Mouse (Mus musculus): ENCODE data around the gene Cd6. TPM values are rescaled to one million over a fixed set of nuclear protein-coding genes. Genes with fewer than 3 reads are reported as not detected.

Gene Cd6
- polyA plus RNA-seq, 1 experiment from 2014 or later, result 0.08 TPM

DNA sequence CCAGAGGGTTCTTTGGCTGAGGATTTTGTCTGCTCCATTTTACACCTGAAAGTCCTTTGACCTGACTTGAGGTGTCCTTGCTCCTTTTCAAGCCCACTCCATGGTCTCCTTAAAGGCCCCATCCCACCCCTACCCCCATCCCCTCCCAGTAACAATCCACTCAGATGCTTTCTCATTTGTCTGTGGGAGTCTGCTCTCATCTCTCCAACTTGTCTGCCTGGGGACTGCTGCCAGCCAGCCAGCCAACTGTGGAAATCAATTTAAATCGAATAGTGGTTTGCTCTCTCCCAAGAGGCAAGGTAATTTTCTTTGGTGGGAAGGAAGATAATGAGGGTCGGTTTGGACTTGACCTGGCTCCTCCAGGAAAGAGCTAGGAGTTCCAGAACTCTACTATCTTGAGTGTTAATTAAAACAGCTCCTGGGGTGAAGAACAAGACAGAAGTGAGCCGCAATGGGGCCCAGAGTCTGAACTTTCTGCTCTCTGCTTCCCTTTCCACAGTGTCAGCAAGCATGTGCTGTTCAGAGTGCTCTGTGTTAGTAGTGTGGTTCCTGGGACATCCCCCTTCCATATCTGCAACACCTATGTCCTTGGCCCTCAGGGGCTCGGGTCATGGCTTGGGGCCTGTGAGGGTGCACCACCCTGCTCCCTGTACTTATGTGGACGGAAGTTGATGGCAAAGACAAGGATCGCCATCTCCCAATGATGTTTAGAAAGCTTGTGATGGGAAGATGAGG lies 61.0 kb downstream of the Cd6 start:
- DNase-seq (ENCODE audit: low read depth, low spot score), result no peak

DNA sequence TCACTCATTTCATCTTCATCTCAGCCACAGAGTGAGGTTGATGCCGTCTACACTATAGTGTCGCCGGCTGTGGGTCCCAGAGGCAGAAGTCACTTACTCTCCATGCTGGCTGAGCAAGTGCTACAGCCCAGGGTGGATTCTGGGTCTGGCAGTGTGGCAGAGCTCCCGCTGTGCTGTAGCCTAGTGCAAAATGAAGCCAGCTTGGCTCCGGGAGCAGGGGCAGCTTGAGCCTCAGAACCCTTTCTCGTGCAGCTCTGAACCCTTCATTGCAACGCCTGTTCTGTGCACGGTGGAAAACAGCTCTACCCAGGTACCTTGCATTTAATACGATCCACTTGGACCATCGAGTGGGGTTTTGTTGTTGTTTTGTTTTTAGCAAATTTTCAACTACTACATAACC lies 62.2 kb downstream of the Cd6 start:
- in situ Hi-C loops (cut with MboI; ENCODE audit: low pct_unique_long_range_greater_than_20kb), result no loop called here
- no peaks in the 10 kb centered on the region for H3K27me3 ChIP-seq
- POLR2A ChIA-PET, result no interaction called here
- DNase-seq (ENCODE audit: low read depth, low spot score), result no peak
- CTCF ChIA-PET, result interaction anchor here (2.0 kb wide), 1 partner anchor 25 kb away, joined by 6 read pairs; no protein-coding TSS in a partner anchor
- no peak for TF ChIP-seq CTCF (IDR thresholded peaks at IDR 0.05)
- ATAC-seq, result no peak

More for the DNA sequence above, 61.0 kb downstream of the Cd6 start:
- no peaks in the 10 kb centered on the region for H3K27me3 ChIP-seq
- TF ChIP-seq CTCF (IDR thresholded peaks at IDR 0.05), result no peak
- in situ Hi-C loops (cut with MboI; ENCODE audit: low pct_unique_long_range_greater_than_20kb), result no loop called here
- no peak for ATAC-seq
- ChIA-PET CTCF (interaction anchor here (0.9 to 2.0 kb wide), 4 partner anchors 9 to 59 kb away, joined by 3 to 6 read pairs (median 4); no protein-coding TSS in a partner anchor), POLR2A (interaction anchor here (1.1 kb wide), 1 partner anchor 22 kb away, joined by 3 read pairs; no protein-coding TSS in a partner anchor)

DNA sequence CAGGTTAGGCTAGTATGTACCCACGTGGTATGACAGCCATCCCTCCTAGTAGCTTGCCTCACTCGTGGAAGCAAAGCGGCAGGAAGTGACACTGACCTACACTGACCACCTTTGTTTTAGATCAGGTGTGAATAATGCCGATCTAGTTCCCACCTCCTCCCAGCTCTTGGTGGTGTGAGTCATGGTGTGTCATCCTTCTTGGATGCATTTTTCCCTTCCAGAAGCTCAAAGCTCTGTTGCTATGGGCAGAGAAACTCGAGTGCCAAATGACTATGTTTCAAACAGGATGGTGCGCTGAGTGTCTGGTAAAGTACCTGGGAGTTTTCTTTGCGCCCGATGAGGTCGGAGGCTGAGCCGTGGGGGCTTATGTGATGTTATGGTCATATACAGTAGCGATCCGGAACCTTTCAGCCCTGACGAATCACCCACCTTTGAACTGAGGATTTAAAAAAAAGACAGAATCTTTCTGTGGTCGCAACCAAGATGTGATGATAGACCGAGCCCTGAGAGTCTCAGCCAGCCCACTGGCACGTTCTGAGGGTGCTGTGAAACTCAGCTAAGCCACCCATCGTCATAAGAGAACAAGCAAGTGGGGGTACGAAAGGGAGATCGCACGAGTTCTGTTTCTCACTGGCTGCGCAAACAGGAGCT lies 66.4 kb downstream of the Cd6 start:
- H3K27me3 ChIP-seq, result no peaks in the 10 kb centered on the region
- POLR2A ChIA-PET, result no interaction called here
- ATAC-seq, result peak; percentile 79

DNA sequence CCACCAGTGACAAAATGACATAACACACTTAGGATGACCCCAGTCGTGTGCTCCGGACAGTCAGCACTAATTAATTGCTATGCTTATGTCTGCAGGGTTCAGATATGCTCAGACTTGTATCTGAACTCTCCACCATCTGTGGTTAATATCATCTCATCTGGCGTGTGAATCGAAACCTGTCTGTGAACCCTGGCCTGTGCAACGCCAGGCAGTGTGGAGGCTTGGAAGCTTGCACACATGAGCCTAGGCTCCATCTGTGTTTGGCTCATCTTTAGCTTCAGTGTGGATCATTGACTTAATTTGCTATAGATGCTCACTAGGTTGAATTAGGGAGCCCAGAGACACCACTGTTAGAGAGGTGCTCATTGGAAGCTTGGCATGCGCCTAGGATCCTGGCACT lies 67.4 kb downstream of the Cd6 start:
- no peaks in the 10 kb centered on the region for H3K27me3 ChIP-seq
- ATAC-seq (no peak), DNase-seq (ENCODE audit: low read depth, low spot score) (no peak)
- POLR2A ChIA-PET, result no interaction called here
- in situ Hi-C loops (cut with MboI; ENCODE audit: low pct_unique_long_range_greater_than_20kb), result no loop called here
- CTCF ChIA-PET, result interaction anchor here (1.4 kb wide), 1 partner anchor 15 kb away, joined by 4 read pairs; no protein-coding TSS in a partner anchor
- no peak for TF ChIP-seq CTCF (IDR thresholded peaks at IDR 0.05)

More for the DNA sequence above, 66.4 kb downstream of the Cd6 start:
- in situ Hi-C loops (cut with MboI; ENCODE audit: low pct_unique_long_range_greater_than_20kb), result no loop called here
- CTCF ChIA-PET, result interaction anchor here (1.1 kb wide), 1 partner anchor 14 kb away, joined by 3 read pairs; no protein-coding TSS in a partner anchor
- no peak for DNase-seq (ENCODE audit: low read depth, low spot score)
- no peak for TF ChIP-seq CTCF (IDR thresholded peaks at IDR 0.05)

DNA sequence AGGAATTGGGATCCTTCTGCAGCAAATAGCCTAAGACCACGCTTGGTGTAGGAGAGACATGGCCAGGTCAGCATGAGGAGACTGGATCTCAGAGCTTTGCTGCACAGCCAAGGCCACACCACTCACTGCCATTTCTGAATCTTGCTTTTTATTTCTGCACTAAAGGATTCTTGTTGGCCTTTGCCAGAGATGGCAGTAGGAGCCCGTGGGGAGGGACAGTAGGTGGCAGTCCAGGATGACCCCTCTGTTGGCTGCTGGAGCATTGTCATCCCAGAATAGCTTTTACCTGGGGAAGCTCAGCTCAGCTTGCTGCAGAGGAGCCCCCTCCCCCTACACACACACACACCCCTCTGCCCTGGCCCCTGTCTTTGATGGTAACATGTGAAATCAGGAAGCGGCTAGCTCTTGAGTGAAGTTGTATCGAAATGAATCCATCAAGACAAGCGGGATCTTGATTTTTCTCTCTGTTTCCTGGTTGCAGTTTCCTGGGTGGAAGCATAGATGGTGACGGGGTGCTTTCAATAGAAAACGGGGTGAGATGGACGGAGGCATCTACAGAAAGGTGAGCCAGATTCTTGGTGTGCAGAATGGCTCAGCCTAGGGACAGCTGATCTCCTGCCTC lies 68.0 kb downstream of the Cd6 start:
- ChIA-PET POLR2A (no interaction called here), CTCF (interaction anchor here (1.4 kb wide), 1 partner anchor 14 kb away, joined by 4 read pairs; no protein-coding TSS in a partner anchor)
- no peaks in the 10 kb centered on the region for H3K27me3 ChIP-seq
- DNase-seq (ENCODE audit: low read depth, low spot score), result no peak
- in situ Hi-C loops (cut with MboI; ENCODE audit: low pct_unique_long_range_greater_than_20kb), result no loop called here
- ATAC-seq, result no peak
- TF ChIP-seq CTCF (IDR thresholded peaks at IDR 0.05), result no peak

DNA sequence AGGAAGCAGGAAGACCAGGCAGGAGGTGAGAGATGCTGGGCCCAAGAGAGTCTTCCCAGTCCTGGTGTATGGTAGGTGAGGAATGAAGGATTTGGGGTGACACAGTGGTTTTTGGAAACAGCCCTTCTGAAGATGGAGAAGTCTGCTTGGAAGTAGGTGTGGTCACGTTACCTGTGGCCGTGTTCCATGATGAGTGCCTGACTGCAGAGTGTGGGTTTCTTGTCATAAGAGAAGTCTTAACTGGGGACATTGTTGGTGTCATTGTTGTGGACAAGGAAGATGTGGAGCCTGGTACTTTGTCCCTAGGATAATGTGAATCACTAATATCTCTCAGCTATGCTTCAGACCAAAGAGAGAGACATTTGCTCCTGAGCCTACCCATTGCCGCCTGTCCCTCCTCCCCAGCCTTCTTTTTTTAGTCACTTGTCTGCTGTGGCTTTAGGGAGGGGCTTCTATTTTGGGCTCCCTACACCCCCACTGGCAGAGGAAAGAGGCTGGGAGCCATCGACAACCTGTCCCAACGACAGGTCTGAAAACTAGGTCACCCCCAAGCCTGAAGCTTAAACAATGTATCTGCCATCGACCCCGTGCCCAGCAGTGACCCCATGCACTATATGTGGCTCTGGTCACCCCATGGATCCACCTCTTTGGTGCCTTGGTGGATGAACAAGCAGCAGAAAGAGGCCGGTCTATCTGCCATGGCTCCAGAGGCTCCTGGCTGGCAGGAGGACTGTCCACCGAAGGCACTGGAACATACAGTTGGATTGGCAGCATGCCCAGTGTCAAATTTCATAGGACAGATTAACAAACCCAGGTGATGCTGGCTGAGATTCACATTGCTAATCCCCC lies 69.7 kb downstream of the Cd6 start:
- no peaks in the 10 kb centered on the region for H3K27me3 ChIP-seq
- POLR2A ChIA-PET, result interaction anchor here (1.4 kb wide), 1 partner anchor 25 kb away, joined by 3 read pairs; no protein-coding TSS in a partner anchor
- TF ChIP-seq CTCF (IDR thresholded peaks at IDR 0.05), result no peak
- no peak for DNase-seq (ENCODE audit: low read depth, low spot score)
- CTCF ChIA-PET, result no interaction called here
- no peak for ATAC-seq
- in situ Hi-C loops (cut with MboI; ENCODE audit: low pct_unique_long_range_greater_than_20kb), result no loop called here

DNA sequence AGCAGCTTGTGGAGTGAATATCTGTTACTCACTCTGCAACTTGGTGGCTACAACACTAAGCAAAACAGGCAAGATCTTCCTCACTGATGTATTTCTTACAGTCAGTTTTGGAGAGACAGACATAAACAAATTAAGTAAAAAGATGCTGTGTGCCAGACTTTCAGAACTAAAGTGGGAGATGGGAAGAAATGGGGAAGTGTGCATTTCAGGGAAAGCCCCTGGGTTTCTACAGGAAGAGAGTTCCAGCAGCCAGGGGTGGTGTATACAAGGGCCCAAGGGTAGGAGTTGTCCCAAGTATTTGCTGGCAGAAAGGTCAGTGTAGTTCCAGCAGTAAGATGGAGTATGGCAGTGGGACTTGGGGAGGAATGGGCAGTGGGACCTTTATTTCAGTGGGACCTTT lies 70.3 kb downstream of the Cd6 start:
- ChIA-PET POLR2A (interaction anchor here (1.4 kb wide), 1 partner anchor 25 kb away, joined by 3 read pairs; no protein-coding TSS in a partner anchor), CTCF (no interaction called here)
- no peak for DNase-seq (ENCODE audit: low read depth, low spot score)
- no peak for TF ChIP-seq CTCF (IDR thresholded peaks at IDR 0.05)
- no peaks in the 10 kb centered on the region for H3K27me3 ChIP-seq
- no peak for ATAC-seq
- in situ Hi-C loops (cut with MboI; ENCODE audit: low pct_unique_long_range_greater_than_20kb), result no loop called here

DNA sequence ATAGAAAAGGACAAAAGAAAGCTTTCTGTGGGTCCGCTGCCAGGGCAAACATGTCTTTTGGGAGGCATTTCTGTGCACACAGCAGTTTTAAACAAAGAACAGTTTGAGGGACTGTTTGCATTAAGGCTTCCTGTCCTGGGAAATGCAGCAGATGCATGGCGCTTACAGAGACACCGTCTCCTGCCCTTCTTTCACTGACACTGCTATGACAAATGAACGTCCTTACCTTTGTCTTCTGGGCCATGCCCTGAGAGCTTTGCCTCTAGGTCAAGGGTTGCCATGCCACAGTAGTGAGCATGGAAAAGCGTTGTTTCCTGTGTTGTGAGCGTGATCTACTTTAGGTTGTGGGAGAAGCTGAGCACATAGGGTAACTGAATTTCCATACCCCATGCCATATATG lies 71.2 kb downstream of the Cd6 start:
- H3K27me3 ChIP-seq, result no peaks in the 10 kb centered on the region
- CTCF ChIA-PET, result interaction anchor here (1.4 kb wide), 1 partner anchor 14 kb away, joined by 3 read pairs; no protein-coding TSS in a partner anchor
- DNase-seq (ENCODE audit: low read depth, low spot score), result no peak
- ATAC-seq, result no peak
- POLR2A ChIA-PET, result interaction anchor here (1.4 kb wide), 1 partner anchor 24 kb away, joined by 3 read pairs; no protein-coding TSS in a partner anchor
- in situ Hi-C loops (cut with MboI; ENCODE audit: low pct_unique_long_range_greater_than_20kb), result no loop called here
- no peak for TF ChIP-seq CTCF (IDR thresholded peaks at IDR 0.05)

DNA sequence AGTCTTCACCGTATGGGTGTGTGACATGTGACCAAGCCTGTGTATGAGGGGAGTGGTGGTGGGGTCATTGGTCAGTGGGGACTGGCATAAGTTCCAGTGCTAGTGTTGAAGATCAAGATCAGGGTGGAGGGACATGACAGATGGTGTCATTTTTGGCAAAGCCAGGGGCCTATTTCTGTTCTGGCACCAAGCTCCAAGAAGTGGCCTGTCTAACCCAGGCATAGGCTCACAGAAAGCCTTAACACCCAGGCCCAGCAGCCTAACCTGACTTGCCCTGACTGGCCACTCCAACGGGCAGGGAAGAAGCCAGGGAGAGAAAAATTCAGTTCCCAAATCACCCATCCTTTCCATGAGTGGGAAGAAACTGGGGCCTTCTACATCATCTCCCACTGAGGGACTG lies 72.3 kb downstream of the Cd6 start:
- in situ Hi-C loops (cut with MboI; ENCODE audit: low pct_unique_long_range_greater_than_20kb), result no loop called here
- ChIA-PET POLR2A (no interaction called here), CTCF (no interaction called here)
- H3K27me3 ChIP-seq, result no peaks in the 10 kb centered on the region
- DNase-seq (ENCODE audit: low read depth, low spot score) (no peak), ATAC-seq (no peak)
- no peak for TF ChIP-seq CTCF (IDR thresholded peaks at IDR 0.05)

DNA sequence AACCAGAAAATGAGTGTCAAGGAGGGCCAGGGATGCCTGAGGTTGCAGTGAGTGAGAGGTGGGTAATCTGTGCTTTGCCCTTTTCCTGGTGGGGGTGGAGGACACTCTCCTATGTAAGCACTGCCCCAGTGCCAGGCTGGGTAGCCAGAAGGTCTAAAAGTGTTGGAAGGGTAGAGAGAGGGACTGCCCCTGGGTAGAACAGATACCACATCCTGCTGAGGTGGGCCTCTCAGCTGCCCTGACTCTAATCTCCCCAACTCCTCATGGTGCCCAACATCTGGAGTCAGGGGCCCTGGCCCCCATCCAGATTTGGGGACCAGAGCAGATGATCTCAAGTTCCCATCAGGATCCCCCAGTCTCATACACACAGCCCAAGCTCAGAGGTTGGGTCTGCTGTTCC lies 72.7 kb downstream of the Cd6 start:
- in situ Hi-C loops (cut with MboI; ENCODE audit: low pct_unique_long_range_greater_than_20kb), result no loop called here
- POLR2A ChIA-PET, result no interaction called here
- DNase-seq (ENCODE audit: low read depth, low spot score) (no peak), ATAC-seq (no peak)
- H3K27me3 ChIP-seq, result no peaks in the 10 kb centered on the region
- no peak for TF ChIP-seq CTCF (IDR thresholded peaks at IDR 0.05)
- CTCF ChIA-PET, result no interaction called here
